Mouse (Mus musculus) frontal cortex, postnatal 25 days (tissue): ENCODE measurements around the gene Serpinb3a.
"Not testable (repeated sequence)": the region's sequence is repeated elsewhere in the genome, so short reads cannot be mapped to it uniquely, and the experiment has no call there.

Source experiments
- DNase-seq, 2 experiments: peaks; one replicate each; pipeline ENCODE4 v3.0.0; 2022; ENCODE audit warnings: low spot score in 2 of 2

Gene Serpinb3a

DNA sequence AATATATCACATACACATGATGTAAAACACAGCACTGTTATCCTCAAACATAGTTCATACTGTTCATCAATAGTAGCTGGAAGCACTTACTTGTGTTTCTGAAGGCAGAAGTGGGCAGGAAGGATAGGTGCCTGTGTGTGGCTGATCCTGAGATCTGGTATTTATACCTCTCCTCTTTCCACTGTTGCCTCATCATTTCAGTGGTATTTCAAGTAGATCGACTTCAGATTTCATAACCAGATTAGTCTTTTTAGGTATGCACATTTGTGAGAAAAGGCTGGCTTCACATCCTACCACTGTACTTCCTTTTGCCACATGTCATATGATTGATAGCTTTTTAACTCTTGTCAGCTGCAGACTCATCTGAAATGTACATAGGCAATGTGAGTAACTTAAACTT, at the start of gene Serpinb3a:
Serpinb3a (minus strand) TSS at position 101 of the 400 bp plus-strand sequence.
- no peak for DNase-seq

DNA sequence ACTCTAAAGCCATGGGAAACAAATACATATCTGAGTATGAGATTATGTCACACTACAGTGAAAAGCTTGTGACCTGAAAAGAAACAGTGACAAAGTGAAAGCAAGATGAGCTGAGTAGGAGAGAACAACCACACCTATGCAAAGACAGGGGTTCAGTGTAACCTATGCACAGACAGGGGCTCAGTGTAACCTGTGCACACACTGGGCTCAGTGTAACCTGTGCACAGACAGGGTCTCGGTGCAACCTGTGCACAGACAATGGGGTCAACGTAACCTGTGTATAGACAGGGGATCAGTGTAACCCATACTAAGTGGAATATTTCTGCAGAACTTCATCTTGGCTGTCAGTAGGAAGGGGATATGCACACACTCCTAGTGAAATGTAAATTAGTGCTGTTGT, 46.3 kb upstream of the Serpinb3a start:
- no peak for DNase-seq

DNA sequence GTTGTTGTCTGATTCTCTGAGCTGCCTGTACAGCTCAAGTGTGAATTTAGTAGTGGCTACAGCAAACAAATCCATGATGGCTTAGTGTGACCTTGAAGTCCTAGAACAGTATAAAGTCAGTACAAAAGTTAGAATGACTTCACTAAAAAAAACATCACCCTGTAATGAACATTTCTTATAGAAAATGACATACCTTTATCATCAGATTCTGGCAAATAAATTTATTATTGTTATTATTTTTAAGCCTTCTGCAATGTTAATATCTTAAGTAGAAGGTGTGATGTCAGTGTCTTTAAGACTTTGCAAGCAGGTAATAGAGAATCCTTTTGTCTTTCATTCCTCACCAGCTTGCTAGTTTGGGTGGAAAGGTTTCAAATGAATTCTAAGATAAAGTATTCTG, 31.3 kb upstream of the Serpinb3a start, which contains the start of gene Serpinb3d:
Serpinb3d (minus strand) TSS at position 101 of the 400 bp plus-strand sequence.
- no peak for DNase-seq

DNA sequence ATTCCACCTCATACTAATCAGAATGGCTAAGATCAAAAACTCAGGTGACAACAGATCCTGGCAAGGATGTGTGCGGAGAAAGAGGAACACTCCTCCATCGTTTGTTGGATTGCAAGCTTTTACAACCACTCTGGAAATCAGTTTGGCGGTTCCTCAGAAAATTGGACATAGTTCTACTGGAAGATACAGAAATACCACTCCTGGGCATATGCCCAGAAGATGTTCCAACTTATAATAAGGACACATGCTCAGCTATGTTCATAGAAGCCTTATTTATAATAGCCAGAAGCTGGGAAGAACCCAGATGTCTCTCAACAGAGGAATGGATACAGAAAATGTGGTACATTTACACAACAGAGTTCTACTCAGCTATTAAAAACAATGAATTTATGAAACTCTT, 17.9 kb downstream of the Serpinb3a start:
- not testable (repeated sequence) for DNase-seq

DNA sequence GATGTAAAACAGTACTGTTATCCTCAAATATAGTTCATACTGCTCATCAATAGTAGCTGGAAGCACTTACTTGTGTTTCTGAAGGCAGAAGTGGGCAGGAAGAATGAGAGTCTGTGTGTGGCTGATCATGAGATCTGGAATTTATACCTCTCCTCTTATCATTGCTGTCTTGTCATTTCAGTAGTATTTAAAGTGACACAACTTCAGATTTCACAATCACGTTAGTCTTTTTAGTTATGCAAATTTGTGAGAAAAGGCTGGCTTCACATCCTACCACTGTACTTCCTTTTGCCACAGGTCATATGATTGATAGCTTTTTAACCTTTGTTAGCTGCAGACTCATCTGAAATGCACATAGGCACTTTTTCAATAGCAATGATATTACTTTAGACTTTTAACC, 26.2 kb downstream of the Serpinb3a start:
- DNase-seq = no peak

DNA sequence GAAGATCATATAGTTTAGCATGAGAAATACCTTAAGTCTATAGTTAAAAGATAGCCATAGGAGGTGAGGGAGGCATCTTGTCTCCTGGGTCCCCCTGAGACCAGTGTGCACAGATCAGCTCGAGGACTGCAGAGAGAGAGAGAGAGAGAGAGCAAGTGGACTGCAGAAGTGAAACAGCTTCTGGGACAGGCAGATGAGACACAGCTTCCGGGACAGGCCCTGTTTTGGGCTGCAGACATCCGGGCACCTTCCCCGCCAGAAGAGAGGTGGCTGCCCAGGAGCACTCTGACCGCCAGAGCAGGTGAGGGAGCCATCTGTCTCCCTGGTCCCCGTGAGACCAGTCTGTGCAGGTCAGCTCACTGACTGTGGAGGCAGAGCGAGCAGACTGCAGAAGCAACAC, 36.9 kb downstream of the Serpinb3a start:
- no peak for DNase-seq

DNA sequence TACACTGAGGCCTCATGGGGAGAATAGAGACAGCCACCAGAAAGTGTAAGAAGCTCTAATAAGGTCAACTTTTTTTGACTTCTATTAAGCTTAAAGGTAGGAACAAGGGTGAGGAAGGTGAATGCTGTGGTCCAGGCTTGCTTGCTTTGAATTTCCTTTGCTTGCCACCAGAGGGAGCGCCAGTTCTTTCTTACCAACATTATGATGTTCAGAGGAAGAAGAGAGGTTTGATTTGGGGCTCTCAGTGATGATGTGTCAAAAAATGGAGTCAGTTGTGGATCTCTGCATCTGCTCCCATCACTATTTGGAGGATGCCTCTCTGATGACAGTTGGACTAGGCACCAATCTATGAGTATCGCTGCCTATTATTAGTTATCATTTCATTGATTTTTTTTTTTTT, 37.6 kb downstream of the Serpinb3a start:
- peak; percentile 19 to 30 for DNase-seq

DNA sequence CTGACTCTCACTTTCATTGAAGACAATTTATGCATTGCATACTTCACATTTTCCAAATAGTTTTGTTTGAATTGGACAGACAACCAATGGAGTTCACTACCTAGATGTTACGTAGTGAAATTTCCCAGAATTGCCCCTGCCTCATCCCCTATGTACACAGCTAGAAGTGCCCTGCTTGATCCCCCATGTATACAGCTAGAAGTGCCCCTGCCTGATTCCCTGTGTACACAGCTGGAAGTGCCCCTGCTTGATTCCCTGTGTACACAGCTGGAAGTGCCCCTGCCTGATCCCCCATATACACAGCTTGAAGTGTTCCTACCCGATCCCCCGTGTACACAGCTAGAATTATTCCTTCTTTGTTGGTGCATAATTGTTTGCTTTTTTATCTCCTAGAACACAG, 45.8 kb downstream of the Serpinb3a start:
- no peak for DNase-seq

DNA sequence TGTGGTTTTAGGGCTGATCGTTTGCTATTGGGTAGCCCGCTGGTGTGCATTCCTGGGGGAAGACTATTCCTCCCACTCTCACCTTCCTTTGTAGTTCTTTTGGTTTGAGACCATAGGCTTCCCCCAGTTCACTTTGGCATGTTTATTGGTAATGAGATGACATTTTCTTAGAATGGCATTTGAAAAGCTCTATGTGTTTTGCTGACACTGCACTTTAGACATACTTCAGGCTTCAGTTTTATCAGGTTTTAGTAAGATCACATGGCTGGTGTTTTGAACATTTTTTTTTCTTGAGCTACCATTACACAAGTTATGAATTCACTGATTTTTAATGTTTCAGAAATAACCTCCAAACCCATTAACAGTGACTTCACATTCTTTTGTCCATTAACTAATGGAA, 50.3 kb downstream of the Serpinb3a start:
- DNase-seq = no peak

DNA sequence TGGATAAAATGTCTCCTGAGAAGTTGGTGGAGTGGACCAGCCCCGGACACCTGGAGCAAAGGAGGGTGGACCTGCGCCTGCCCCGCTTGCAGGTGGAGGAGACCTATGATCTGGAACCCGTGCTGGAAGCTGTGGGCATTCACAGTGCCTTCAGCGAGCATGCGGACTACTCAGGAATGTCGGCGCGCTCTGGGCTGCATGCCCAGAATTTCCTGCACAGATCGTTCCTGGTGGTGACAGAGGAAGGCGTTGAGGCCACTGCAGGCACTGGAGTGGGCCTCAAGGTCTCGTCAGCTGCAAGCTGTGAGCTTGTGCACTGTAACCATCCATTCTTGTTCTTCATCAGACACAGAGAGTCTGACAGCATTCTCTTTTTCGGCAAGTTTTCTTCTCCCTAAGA, 51.7 kb downstream of the Serpinb3a start:
- no peak for DNase-seq
